Mouse (Mus musculus): ENCODE measurements around the gene Dgkh.
"Not testable (repeated sequence)": the region's sequence is repeated elsewhere in the genome, so short reads cannot be mapped to it uniquely, and the experiment has no call there.

DNA sequence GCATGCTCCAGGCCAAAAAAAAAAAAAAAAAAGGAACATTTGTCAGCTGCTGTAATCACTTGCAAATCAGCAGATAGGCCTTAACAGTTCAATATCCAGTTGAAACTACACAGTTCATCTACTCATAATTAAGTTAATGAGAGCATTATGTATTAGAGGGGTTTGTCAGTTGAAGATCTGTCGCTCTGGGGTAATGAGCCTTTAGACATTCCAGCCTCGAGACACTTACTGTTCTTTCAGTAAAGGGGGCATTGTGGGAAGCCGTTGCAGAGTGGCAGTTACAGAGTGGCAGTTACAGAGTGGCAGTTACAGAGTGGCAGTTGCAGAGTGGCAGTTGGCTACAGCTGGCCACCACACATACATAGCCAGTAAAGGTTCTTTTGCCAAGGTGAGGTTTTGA is 177.7 kb downstream of the Dgkh start:
- TF ChIP-seq CTCF (IDR thresholded peaks at IDR 0.05; ENCODE audit: low read depth, low read length); TAL1 (conservative IDR thresholded peaks at IDR 0.05; ENCODE audit: low read depth, low read length); GATA2 (IDR thresholded peaks at IDR 0.05; ENCODE audit: borderline replicate concordance, low read depth, low read length); GATA1 (IDR thresholded peaks at IDR 0.05; ENCODE audit: borderline replicate concordance, low read length): not testable (repeated sequence)
